Mouse (Mus musculus) heart, adult 8-10 months (tissue): Measurements from ENCODE around the gene Fkbp6. TPM values are rescaled to one million over a fixed set of nuclear protein-coding genes. Genes with fewer than 3 reads are reported as not detected.

Source experiments
- DNase-seq: peaks from one replicate; pipeline ENCODE4 v3.0.0; 2022; ENCODE audit warnings: low spot score
- total RNA-seq, 4 experiments: library from RNA; stranded (reverse); gene quantifications; 2 replicates each; pipeline ENCODE4 v1.2.4; 2022

Gene Fkbp6
- total RNA-seq, 4 experiments from 2014 or later, result 0.24 to 0.94 (median 0.90) TPM; not detected in 1

DNA sequence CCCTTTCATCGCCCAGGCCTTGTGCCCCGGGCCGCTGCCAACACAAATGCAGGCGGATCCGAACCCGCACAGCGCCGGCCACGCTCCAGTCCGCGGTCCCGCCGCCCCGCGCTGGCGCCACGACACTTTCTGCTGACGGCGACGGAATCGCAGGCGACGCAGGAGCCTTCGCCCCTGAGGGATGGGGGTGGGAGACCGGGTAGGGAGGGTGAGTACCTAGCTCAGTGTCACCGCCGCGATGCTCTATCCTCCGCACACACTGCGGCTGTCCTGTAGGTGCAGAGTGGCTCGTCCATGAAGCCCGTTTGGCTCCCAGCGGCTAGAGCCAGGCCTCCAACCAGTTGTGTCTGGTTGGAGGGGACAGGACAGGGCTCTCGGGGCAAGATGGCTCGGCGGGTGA, 73.2 kb downstream of the Fkbp6 start:
- DNase-seq, result no peak

DNA sequence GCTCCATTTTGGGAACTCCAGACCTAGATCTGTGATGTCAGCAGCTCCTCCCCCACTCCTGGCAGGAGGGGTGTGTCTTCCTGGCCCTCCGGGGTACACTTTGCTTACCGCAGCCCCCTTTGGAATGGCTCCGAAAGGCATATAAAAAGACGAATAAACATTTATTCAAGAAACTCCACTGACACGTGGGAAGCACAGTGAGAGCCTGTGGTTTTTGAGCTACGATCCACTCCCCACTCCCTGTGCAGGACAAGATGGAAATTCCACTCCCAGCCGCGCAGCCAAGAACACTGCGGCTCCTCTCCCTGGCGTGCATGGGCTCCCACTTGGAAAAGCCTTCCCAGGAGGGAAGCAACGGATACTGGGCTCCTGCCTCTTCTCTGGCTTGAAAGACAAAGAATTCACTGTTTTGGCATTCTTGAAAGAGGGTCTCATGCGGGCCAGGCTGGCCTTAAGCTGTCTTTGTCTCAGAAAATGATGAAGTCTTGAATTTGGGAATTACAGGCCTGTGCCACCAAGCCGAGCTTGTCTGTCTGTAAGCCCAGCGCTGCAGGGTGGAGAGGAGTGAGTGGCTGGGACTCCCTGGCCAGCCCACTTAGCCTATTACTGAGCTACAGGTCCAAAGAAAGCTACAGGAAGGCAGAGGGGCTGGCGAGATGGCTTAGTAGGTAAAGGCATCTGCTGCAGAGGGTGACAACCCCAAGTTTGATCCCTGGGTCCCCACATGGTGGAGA, 75.0 kb downstream of the Fkbp6 start:
- no peak for DNase-seq

DNA sequence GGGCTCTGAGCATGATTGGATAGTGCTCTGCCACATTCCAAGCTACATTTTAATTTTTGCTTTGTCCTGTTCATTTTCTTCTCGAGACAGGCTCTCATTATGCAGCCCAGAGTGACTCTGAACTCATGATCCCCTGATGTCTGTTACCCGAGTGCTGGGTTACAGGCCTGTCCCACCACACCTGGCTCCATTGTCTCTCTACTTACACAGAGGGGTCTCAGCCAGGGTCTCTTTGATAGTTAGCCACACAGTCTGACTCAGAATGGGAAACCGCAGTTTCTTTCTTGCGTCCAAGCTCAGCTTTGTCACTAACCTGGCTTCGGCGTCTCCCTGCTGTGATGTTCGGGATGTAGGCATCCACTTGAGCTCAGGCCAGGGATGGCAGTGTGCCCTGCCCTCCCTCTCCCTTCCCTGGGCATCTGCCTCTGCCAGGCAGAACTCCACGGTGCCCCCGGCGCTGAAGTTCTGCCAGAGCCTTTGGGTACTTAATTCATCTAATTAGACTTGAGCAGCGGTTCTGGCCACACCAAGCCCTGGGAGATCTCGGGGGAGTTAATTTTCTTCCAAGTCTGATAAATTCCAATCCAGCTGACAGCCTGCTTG, 78.2 kb downstream of the Fkbp6 start:
- no peak for DNase-seq

DNA sequence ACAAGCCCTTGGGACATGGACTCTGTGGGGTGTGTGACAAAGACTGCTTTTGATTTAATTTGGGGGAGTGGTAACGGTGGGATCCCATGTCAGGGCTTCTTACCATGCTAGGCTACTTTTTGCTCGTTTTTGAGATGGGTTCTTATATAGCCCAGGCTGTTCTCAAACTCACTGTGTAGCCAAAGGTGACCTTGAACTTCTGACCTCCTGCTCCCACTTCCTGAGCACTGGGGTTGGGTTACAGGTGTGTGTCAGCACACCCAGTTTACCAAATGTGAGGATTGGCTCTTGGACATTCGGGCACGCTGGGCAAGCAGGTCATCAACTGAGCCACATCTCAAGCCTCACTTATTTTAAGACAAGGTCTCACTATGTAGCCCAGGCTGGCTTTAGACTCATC, 79.5 kb downstream of the Fkbp6 start:
- no peak for DNase-seq

DNA sequence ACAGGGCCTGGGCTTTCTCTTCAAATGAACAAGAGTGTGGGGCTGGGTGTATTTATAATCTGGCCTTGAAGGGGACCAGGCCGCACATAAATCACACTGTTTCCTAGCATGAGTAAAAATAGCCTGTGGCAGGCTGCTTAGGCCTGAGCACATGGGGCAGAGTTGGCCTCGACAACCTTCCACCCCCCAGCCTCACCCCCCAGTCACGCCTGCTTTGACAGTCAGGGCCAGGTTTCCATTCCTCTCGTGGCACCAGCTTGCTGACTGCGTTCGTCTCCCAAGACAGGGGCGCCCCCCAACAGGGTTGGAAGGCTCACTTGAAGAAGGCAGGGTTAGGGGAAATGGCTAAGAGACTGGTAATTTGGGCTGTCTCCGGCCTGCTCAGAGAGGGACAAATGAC, 80.4 kb downstream of the Fkbp6 start:
- DNase-seq, result no peak

DNA sequence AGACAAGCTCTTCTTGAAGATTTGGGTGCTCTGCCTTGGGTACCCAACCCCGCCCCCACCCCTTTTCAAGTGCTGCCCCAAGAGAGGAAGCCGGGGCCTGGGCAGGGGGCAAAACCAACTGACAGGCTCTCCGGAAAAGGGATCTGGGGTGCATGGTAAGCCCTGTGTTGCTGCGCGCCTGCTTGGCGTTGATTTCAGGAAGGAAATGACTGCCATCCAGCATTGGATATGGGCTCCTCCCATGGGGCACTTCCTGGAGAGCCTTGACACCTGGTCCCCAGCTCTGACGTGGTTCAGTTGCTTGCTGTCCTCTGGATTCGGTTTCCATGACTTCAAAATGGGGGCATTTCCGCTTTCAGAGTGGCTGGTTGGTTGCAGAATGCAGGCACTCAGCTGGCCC, 85.3 kb downstream of the Fkbp6 start:
- DNase-seq, result no peak

DNA sequence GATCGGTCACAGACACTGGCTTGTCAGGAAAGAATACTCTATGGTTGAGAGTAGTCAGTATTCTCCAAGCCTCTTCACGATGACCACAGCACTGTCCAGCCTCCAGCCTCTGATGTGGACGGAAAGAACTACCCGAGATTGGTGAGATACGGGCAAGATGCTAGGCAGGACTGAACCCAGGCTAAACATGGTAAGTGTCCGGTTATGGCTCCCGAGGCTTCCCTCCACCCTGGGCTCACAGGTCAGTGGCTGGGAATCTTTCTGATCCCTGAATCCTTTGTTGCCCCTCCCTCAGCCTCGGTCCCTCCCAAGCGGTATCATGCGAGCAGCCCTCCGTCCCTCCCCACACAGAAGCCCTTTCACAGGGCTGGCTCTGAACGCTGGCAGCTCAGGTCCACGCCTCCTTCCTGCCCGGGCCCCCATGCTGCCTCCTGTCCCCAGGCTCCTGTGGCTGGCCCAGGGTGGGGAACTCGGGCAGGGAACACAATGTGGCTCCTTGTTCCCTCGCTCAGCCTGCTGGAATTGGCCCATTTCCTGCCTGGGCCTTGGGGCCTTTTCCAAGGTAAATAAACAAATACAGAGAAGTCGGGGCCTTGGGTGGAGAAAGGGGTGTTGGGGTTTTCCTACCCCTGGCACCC, 85.9 kb downstream of the Fkbp6 start:
- peak; percentile 53 for DNase-seq

DNA sequence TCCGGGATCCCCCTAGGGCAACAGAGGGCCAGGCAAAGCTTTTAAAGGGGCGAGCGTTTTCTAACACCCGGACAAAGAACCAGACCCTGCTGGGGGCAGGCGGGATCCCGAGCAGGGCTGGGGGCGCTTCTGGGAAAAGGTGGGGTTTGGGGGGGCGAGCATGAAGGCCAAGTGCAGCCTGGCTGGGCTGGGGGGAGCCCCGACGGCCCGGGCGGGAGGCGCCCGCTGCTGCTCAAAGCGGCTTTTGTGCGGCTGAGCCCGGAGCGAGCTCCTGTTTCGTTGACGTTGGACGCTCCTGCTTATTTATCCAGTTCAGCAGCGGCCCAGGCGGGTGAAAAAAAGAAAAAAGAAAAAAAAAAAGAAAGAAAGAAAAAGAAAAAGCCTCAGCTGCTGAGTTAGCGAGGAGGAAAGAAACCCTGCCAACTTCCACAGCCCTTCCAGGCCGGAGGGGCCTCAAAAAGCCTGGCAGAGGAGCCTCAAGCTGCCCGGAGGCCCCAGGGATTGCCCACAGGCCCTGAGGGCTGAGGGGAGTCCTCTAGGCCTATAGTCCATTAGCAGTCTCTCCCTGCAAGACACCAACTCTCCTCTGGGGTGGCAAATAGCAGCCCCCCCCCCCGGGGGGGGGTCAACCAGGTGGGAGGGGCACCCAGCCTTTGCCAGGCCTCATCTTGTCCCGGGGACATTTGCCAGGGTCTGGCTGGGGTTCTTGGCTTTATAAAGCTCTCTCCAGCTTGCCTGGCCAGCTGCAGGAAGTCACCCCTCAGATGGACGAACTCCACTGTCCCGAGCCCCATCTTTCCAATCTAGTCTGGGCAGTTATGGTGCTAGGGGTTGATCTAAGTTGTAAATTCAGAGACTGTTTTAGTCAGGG, 91.3 kb downstream of the Fkbp6 start:
- no peak for DNase-seq

DNA sequence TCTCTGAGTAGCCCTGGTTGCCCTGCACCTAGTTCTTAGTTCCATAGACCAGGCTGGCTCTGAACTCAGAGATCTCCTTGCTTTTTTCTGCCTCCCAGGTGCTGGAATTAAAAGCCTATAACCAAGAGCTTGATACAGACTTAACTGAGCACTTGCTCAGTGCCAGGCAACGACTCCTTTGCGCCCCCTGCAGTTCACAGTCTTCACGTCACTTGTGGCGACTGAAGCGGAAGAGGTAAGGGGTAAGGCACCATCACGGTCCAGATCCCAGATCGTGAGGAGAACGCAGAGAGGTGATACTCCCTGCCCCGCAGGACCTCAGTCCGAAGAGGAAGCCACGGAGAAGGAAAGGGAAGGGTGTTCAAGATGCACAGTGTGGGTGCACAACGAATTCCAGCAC, 92.3 kb downstream of the Fkbp6 start:
- no peak for DNase-seq

DNA sequence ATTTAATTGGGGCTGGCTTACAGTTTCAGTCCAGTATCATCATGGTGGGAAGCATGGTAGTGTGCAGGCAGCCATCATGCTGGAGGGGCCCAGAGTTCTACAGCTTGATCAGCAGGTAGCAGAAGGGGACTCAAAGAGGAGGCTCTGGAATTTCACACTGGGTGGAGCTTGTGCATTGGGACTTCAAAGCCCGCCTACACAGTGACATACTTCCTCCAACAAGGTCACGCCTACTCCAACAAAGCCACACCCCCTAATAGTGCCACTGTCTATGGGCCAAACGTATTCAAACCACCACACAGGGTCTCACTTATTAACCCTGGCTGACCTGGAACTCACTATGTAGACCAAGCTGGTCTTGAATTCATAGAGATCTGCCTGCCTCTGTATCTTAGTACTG, 93.7 kb downstream of the Fkbp6 start:
- DNase-seq, result no peak

DNA sequence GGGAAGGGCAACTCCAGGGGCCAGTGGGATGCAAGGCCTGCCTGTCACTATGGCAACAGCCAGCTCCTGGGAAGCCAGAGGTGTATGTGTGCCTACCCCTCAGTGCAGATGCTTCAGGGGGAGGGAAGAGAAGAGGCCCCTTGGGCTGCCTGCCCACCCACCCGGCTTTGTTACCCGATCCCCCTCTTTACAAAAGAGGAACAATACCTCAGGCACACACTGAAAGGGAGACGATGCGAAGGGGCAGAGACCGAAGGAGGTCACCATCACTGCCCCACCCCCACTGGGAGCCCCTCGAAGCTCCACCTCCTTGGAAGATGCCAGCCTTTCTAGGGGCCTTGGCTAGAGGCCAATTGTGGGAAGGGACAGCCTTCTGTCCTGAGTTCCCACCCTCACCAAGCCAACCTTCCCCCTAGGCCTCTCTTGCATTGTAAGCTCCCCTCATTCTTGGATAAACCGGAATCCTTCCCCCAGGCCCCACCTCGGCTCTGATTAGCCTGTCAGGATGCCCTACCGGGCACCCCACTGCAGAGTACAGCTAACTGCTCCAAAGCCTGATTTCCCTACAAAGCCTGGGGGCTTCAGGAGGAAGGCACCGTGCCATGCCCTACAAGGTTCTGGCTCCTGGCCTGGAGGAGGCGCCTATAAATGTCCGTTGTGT, 96.0 kb downstream of the Fkbp6 start:
- DNase-seq, result no peak

DNA sequence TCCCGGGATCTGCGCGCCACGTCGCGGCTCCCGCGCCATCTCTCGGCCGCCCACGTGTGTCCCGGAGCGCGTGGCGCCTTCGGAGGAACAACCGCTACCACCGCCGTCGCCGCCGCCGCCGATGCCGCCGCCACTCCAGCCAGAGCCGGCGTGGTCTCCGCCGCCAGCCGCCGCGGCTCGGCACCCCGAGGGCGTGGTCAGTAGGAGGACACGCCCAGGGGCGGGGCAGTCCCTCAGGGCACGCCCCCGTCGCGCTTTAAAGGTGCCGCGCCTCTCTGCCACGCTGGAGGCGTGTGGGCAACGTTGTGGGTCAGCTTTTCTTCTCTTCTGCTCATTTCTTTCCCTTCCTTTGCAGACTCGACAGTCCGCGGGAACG, 98.8 kb downstream of the Fkbp6 start, which contains the start of gene Fzd9:
Fzd9 (minus strand) TSS at position 152 of the 376 bp plus-strand sequence.
- DNase-seq, result peak; percentile 65

DNA sequence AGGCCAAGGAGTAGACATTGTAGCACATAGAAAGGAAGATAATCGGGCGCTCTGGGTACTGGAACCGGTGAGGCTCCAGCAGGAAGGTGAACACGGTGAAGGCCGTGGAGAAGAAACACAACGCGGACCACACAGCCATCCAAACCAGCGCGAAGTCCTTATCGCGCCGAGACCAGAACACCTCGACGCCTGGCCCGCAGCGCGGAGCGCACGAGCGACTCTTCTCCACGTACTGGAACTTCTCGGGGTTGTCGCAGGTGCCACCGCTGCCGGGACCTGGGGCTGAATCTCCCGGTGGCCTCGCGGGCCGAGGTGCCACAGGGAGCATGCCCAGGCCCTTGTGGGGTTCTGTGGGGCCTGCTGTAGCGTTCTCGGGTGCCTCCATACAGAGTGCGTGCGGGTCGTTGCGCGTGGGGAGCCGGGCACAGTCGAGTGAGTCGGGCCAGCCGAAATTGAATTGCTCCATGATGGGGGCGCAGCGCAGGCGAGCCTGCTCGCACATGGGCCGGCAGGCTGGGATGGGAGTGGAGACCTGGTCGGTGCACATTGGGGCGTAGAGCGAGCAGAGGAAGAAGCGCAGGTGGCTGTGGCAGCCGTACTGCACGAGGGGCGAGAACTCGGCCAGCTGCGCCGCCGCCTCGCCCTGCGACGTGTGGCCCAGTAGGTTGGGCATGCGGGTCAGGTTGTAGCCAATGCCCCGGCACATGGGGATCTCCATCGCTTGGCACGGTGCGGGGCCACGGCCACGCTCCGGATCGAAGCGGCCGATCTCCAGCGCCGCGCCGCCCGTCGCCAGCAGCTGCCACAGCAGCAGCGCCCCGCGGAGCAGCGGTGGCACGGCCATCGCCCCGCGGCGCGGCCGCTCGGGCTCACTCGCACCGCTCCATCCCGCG, 99.4 kb downstream of the Fkbp6 start:
- no peak for DNase-seq

DNA sequence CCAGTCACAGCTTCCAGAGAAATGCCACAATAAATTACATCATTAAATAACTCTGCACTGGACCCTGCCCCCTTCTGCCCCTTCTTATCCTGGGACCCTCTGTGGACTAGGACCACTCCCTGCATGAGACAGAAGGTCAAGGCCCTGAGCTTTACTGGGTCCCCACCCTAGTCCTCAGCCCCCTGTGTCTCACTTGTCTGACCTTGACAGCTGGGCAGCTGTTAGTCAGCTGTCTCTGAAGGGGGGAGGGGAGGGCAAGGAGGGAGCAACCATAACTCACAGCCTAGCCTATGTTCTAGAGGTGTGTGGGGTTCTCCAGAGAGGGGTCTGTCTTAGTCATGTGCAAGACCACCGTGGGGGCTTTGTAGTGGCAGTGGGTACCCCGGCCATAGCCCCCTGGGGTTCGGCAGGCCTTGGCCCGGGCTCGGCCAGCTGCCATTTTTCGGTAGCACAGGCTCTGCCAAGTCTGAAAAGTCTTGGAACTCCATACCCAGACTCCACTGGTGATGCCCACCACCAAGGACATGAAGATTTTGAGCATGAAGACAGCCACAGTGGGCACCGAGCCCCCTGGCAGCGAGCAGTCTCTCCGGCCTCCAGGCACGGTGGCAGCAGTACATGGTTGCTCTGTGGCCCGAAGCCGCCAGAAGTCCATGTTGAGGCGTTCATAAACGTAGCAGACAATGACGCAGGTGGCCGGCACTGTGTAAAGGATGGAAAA, 100.7 kb downstream of the Fkbp6 start:
- no peak for DNase-seq

DNA sequence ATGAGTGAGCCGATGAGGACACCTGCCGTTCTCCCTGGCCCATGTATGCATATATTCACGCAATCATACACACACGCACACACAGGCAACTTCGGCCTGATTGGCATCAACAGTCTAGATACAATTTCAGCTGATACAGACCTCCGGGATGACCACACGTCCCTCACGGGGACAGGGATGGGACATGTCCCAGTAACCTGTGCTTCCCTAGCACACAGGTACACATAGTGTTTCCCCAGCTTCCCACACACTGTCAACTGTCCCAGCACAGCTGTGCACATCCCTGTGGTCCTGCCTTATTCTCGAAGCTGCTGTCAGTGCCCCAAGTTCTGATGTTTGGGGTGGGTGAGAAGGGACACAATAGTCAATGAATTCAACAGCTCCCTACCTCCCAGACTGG, 102.5 kb downstream of the Fkbp6 start:
- no peak for DNase-seq

DNA sequence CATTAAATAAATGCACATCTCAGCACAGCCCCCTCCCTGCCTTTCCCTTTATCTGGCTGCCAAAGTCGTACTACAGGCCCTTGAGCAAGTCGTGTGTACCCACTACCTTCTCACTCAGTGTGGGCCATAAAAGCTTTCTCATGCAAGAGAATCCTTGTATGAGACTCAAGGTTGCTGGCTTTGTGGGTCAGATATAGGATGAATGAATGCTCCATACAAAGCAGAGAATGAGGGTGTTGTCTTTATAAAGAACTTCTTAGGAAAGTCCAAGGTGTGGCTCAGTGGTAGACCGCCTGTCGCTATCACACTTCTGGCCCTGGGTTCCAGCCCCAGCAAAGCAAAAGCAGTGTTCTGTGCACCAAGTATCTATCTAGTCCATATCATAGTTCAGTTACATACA, 103.3 kb downstream of the Fkbp6 start:
- DNase-seq, result no peak

DNA sequence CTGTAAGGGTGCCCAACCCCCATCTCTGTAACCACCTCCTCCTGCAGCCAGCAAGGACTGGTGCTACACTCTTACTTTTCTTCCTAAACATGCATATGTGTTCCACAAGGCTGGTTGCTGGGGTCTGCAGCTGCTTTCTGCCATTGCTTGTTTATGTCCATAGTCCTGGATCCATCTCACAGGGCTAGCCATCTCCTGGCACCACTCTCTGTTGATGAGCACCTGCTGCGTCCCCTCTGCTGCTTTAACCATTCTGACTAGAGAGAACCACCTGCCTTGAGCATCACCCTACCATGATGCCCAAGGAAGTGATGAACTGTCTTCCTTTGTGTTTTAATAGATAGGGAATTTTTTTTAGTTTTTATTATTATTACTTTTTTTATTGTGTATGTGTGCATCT, 106.7 kb downstream of the Fkbp6 start:
- no peak for DNase-seq

DNA sequence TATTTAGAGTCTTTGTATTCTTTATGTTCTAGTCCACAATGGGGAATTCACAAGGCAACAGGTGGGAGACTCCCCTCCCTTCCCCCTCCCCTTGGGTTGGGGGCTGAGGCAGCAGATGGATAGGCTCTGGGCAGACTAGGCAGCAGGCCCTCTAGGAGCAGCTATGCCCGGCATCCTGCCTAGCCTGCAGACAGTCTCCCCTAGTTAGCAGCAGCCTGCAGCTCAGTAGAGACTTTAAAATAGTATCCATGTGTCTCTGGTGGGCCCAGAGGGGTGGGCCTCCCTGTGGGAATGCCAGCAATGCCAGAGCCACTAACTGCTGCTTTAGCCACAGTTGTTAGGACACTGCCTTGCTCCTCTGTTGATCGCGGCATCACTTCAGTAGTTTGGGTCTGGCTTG, 107.2 kb downstream of the Fkbp6 start:
- no peak for DNase-seq

DNA sequence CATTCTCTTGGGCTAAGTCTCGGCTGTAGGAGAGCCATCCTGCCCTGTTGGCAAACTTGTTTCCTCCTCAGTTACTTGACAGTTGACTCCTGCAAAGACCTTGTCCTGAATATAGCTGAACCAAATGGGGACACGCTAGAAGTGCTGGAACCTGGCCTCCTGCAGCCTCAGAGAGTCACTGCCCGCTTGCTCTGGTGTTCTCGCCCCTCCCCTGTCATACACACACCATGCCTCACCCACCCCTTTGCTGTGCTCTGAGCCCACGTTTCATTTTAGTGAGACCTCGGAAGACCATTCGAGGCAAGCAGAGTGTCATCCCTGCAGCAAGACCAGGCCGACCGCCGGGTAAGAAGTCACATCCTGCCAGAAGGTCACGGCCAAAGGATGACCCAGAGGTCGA, 107.7 kb downstream of the Fkbp6 start:
- no peak for DNase-seq
